Mouse (Mus musculus): Measurements from ENCODE around the gene Ly6g5c. TPM values are rescaled to one million over a fixed set of nuclear protein-coding genes. Genes with fewer than 3 reads are reported as not detected.
"Not testable (repeated sequence)": the region's sequence is repeated elsewhere in the genome, so short reads cannot be mapped to it uniquely, and the experiment has no call there.

The Ly6g5c gene
- polyA plus RNA-seq, 1 experiment from 2014 or later: not detected

GRCm38 (mm10) chr17:35124261-35124896, 16.3 kb downstream of the Ly6g5c start:
- not testable (repeated sequence) for H3K4me3 ChIP-seq (ENCODE audit: low read length); H3K27ac ChIP-seq (ENCODE audit: low read length); H3K9me3 ChIP-seq (ENCODE audit: low read length); H3K9ac ChIP-seq (replicated peaks; ENCODE audit: low read length); H3K4me2 ChIP-seq (replicated peaks; ENCODE audit: low read depth, low read length); H3K27me3 ChIP-seq (ENCODE audit: insufficient read depth, low read length); ATAC-seq (ENCODE audit: low FRiP score, low TSS enrichment)
- peaks cover 17% of the 10 kb centered on the region; the same call in 1 of the 2 replicates for H3K36me3 ChIP-seq (ENCODE audit: insufficient read depth, low read length)
- peaks cover 48% of the 10 kb centered on the region for H3K4me1 ChIP-seq (ENCODE audit: insufficient read depth, low read length)
- 92% methylated on average over 12 of the region's 12 CpGs for WGBS

- no peaks in the 10 kb centered on the region for H3K9me3 ChIP-seq (ENCODE audit: low read length)
- peak overlapping the region; percentile 70; the same call in 1 of the 2 replicates for H3K4me2 ChIP-seq (replicated peaks; ENCODE audit: low read depth, low read length)
- WGBS: 87% methylated on average over 1 of the region's 1 CpGs
- peaks cover 12% of the 10 kb centered on the region; the same call in 1 of the 2 replicates for H3K36me3 ChIP-seq (ENCODE audit: insufficient read depth, low read length)
- peak overlapping the region; percentile 76; the same call in 1 of the 2 replicates for H3K9ac ChIP-seq (replicated peaks; ENCODE audit: low read length)
- ATAC-seq (ENCODE audit: low FRiP score, low TSS enrichment): no peak
- H3K27ac ChIP-seq (ENCODE audit: low read length): no peak overlapping the region
- no peak overlapping the region for H3K4me3 ChIP-seq (ENCODE audit: low read length)
- peaks cover 42% of the 10 kb centered on the region for H3K4me1 ChIP-seq (ENCODE audit: insufficient read depth, low read length)
- no peaks in the 10 kb centered on the region for H3K27me3 ChIP-seq (ENCODE audit: insufficient read depth, low read length)
These were observed 17.0 kb downstream of the Ly6g5c start for GRCm38 (mm10) chr17:35125081-35125480.

DNA sequence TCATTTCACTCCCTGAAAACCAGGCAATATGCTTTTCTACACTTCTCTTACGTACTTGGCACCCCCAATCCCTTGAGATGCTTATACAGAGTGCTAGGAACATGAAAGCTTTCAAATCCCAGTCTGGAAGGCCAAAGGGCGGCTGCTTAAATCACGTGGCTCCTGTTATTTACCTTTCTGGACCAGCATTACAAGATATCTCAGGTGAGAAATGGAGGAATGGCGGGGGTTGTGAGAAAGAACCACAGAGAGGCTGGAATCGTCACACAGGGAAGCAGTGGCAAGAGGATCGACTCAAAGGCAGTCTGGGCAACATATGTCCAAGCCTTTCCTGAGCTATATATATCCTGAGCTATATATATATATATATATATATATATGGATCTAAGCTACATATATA, 17.5 kb downstream of the Ly6g5c start:
- 34% methylated on average over 6 of the region's 6 CpGs for WGBS
- no peaks in the 10 kb centered on the region for H3K27me3 ChIP-seq (ENCODE audit: insufficient read depth, low read length)

GRCm38 (mm10) chr17:35126206-35126611, 18.1 kb downstream of the Ly6g5c start, which contains the start of gene D17H6S53E:
TSS of gene D17H6S53E (plus strand) at chr17:35126373.
- Histone ChIP-seq H3K4me1 (ENCODE audit: insufficient read depth, low read length) (peaks cover 36% of the 10 kb centered on the region), H3K9ac (replicated peaks; ENCODE audit: low read length) (peak within 1 kb of the TSS; percentile 76)
- WGBS: under 1% methylated on average over 36 of the region's 36 CpGs

More for the DNA sequence above, 17.5 kb downstream of the Ly6g5c start:
- peak overlapping the region; percentile 78 for H3K27ac ChIP-seq (ENCODE audit: low read length)
- ATAC-seq (ENCODE audit: low FRiP score, low TSS enrichment): no peak
- H3K9me3 ChIP-seq (ENCODE audit: low read length): no peaks in the 10 kb centered on the region
- peaks cover 12% of the 10 kb centered on the region; the same call in 1 of the 2 replicates for H3K36me3 ChIP-seq (ENCODE audit: insufficient read depth, low read length)
- H3K4me1 ChIP-seq (ENCODE audit: insufficient read depth, low read length): peaks cover 37% of the 10 kb centered on the region
- peak overlapping the region; percentile 70 for H3K4me2 ChIP-seq (replicated peaks; ENCODE audit: low read depth, low read length)
- peak overlapping the region; percentile 60 for H3K4me3 ChIP-seq (ENCODE audit: low read length)
- peak overlapping the region; percentile 76 for H3K9ac ChIP-seq (replicated peaks; ENCODE audit: low read length)

GRCm38 (mm10) chr17:35127017-35127416, 18.9 kb downstream of the Ly6g5c start:
- H3K9me3 ChIP-seq (ENCODE audit: low read length): no peaks in the 10 kb centered on the region
- no peak for ATAC-seq (ENCODE audit: low FRiP score, low TSS enrichment)
- peak overlapping the region; percentile 78; the same call in 1 of the 2 replicates for H3K27ac ChIP-seq (ENCODE audit: low read length)
- H3K4me3 ChIP-seq (ENCODE audit: low read length): peak overlapping the region; percentile 60
- WGBS: 54% methylated on average over 13 of the region's 13 CpGs
- H3K27me3 ChIP-seq (ENCODE audit: insufficient read depth, low read length): no peaks in the 10 kb centered on the region
- H3K9ac ChIP-seq (replicated peaks; ENCODE audit: low read length): peak overlapping the region; percentile 76
- peaks cover 12% of the 10 kb centered on the region; the same call in 1 of the 2 replicates for H3K36me3 ChIP-seq (ENCODE audit: insufficient read depth, low read length)
- peaks cover 36% of the 10 kb centered on the region for H3K4me1 ChIP-seq (ENCODE audit: insufficient read depth, low read length)
- H3K4me2 ChIP-seq (replicated peaks; ENCODE audit: low read depth, low read length): peak overlapping the region; percentile 70

More at GRCm38 (mm10) chr17:35126206-35126611, 18.1 kb downstream of the Ly6g5c start, which contains the start of gene D17H6S53E:
- H3K27me3 ChIP-seq (ENCODE audit: insufficient read depth, low read length): no peaks in the 10 kb centered on the region
- peaks cover 12% of the 10 kb centered on the region; the same call in 1 of the 2 replicates for H3K36me3 ChIP-seq (ENCODE audit: insufficient read depth, low read length)
- peak within 1 kb of the TSS; percentile 60 for H3K4me3 ChIP-seq (ENCODE audit: low read length)
- peak within 1 kb of the TSS; percentile 78 for H3K27ac ChIP-seq (ENCODE audit: low read length)
- ATAC-seq (ENCODE audit: low FRiP score, low TSS enrichment): peak; percentile 60
- H3K4me2 ChIP-seq (replicated peaks; ENCODE audit: low read depth, low read length): peak within 1 kb of the TSS; percentile 70
- H3K9me3 ChIP-seq (ENCODE audit: low read length): no peaks in the 10 kb centered on the region

DNA sequence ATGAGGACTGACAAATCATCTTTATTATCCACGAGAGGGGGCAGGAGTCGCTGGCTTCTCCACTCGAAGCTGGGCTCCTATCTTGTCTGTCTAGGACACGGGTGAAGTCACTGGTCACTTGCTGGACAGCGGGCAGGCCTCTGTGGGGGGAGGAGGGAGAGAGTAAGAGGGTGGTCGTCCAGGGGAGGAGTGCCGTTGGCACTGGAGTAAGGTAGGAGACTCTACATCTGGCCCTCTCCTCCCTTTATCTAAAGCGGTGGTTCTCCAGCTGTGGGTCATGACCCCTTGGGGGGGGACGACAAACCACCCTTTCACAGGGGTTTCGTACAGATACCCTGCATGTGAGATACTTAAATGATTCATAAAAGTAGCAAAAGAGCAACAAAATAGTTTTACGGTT, 20.9 kb downstream of the Ly6g5c start:
- no peak overlapping the region for H3K4me2 ChIP-seq (replicated peaks; ENCODE audit: low read depth, low read length)
- ATAC-seq (ENCODE audit: low FRiP score, low TSS enrichment): peak; percentile 24; the same call in 1 of the 2 replicates
- H3K36me3 ChIP-seq (ENCODE audit: insufficient read depth, low read length): peaks cover 6% of the 10 kb centered on the region; the same call in 1 of the 2 replicates
- H3K9me3 ChIP-seq (ENCODE audit: low read length): no peaks in the 10 kb centered on the region
- no peak overlapping the region for H3K9ac ChIP-seq (replicated peaks; ENCODE audit: low read length)
- no peaks in the 10 kb centered on the region for H3K27me3 ChIP-seq (ENCODE audit: insufficient read depth, low read length)
- no peak overlapping the region for H3K27ac ChIP-seq (ENCODE audit: low read length)
- WGBS: 39% methylated on average over 11 of the region's 11 CpGs
- peaks cover 32% of the 10 kb centered on the region for H3K4me1 ChIP-seq (ENCODE audit: insufficient read depth, low read length)
- H3K4me3 ChIP-seq (ENCODE audit: low read length): no peak overlapping the region

- Histone ChIP-seq H3K36me3 (ENCODE audit: insufficient read depth, low read length) (no peaks in the 10 kb centered on the region), H3K9me3 (ENCODE audit: low read length) (no peaks in the 10 kb centered on the region), H3K4me2 (replicated peaks; ENCODE audit: low read depth, low read length) (peak overlapping the region; percentile 12; the same call in 1 of the 2 replicates), H3K4me3 (ENCODE audit: low read length) (no peak overlapping the region), H3K27me3 (ENCODE audit: insufficient read depth, low read length) (no peaks in the 10 kb centered on the region), H3K27ac (ENCODE audit: low read length) (peak overlapping the region; percentile 76), H3K4me1 (ENCODE audit: insufficient read depth, low read length) (peaks cover 22% of the 10 kb centered on the region), H3K9ac (replicated peaks; ENCODE audit: low read length) (no peak overlapping the region)
- ATAC-seq (ENCODE audit: low FRiP score, low TSS enrichment): no peak
- 89% methylated on average over 8 of the region's 8 CpGs for WGBS
These were observed 23.0 kb downstream of the Ly6g5c start for GRCm38 (mm10) chr17:35131038-35131437.

DNA sequence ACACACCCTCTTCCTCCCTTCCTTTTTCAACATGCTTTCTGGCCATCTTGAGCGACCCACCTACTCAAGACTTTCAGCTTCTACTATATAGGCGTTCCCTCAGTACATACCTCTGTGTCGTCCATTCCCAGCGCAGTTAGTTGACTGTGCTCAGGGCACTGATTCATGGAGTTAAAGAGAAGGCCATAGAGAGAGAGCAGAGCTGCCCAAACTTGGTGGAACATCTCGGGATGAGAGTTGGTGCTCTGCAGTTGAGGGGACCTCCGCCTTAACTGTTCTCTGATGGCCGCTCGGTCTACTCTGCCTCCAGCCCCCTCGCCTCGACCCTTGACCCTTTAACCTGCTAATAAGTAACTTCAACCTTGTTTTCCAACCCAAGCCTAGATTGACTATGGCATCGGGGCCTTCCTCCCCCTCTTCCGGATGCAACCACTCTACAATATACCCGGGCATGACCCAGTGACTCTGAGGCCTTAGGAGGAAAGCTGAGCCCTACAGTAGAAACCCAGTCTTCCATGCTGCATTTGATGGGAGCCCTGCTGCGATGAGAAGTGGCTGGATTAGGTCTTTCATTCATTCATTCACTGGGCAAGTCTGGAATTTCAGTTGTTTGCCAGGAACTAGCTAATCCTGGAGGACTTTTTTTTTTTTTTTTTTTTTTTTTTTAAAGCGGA, 23.6 kb downstream of the Ly6g5c start, which contains the start of gene Apom:
Gene Apom, minus strand, starts transcription at position 551 of the 674 bp plus-strand sequence.
- Histone ChIP-seq H3K4me3 (ENCODE audit: low read length) (no peak within 1 kb of the TSS), H3K4me2 (replicated peaks; ENCODE audit: low read depth, low read length) (peak within 1 kb of the TSS; percentile 12; the same call in 1 of the 2 replicates), H3K9ac (replicated peaks; ENCODE audit: low read length) (no peak within 1 kb of the TSS), H3K27me3 (ENCODE audit: insufficient read depth, low read length) (no peaks in the 10 kb centered on the region), H3K27ac (ENCODE audit: low read length) (peak within 1 kb of the TSS; percentile 76), H3K9me3 (ENCODE audit: low read length) (no peaks in the 10 kb centered on the region), H3K36me3 (ENCODE audit: insufficient read depth, low read length) (no peaks in the 10 kb centered on the region), H3K4me1 (ENCODE audit: insufficient read depth, low read length) (peaks cover 27% of the 10 kb centered on the region)
- no peak for ATAC-seq (ENCODE audit: low FRiP score, low TSS enrichment)
- WGBS: 61% methylated on average over 15 of the region's 15 CpGs

DNA sequence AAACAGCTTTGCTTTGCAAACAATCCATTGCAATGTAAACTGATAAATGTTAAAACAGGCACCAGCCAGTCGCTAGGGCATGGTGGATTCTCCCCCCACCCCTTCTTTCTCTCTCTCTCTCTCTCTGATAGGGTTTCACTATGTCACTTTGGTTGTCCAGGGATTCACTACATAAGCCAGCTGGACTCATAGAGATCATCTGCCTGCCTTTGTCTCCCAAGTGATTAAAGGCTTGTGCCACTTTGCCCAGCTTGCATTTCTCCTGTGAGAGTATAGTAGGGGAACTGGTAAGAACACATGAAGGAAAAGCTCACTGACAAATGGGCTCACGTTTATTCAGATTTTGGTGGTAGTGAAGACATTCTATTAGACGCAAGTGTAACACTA, 24.1 kb downstream of the Ly6g5c start:
- 52% methylated on average over 3 of the region's 3 CpGs for WGBS
- Histone ChIP-seq H3K9me3 (ENCODE audit: low read length) (no peaks in the 10 kb centered on the region), H3K27ac (ENCODE audit: low read length) (peak overlapping the region; percentile 76; the same call in 1 of the 2 replicates), H3K36me3 (ENCODE audit: insufficient read depth, low read length) (no peaks in the 10 kb centered on the region), H3K9ac (replicated peaks; ENCODE audit: low read length) (no peak overlapping the region), H3K4me2 (replicated peaks; ENCODE audit: low read depth, low read length) (no peak overlapping the region), H3K27me3 (ENCODE audit: insufficient read depth, low read length) (no peaks in the 10 kb centered on the region), H3K4me1 (ENCODE audit: insufficient read depth, low read length) (peaks cover 27% of the 10 kb centered on the region), H3K4me3 (ENCODE audit: low read length) (no peak overlapping the region)
- no peak for ATAC-seq (ENCODE audit: low FRiP score, low TSS enrichment)
